Mouse (Mus musculus) liver, embryonic 11.5 days (tissue): Measurements from ENCODE around the gene Kif26a. TPM values are rescaled to one million over a fixed set of nuclear protein-coding genes. Genes with fewer than 3 reads are reported as not detected.

Experiments used
- ATAC-seq: fragments of 200-750 bp; cut with Nextera tagmentation; replicated peaks from 2 replicates; pipeline ENCODE4 v1.8.0; 2017; ENCODE audit warnings: moderate number of reproducible peaks, mild to moderate bottlenecking, moderate TSS enrichment, moderate library complexity; ENCODE audit not compliant: low FRiP score
- DNase-seq: peaks from one replicate; pipeline ENCODE4 v3.0.0-alpha.2; 2017; ENCODE audit warnings: low spot score
- H3K27ac ChIP-seq: fragments of 300-500 bp; sonication (generic); 2 replicates; pipeline ENCODE4 v1.5.1; 2014; ENCODE audit warnings: mild to moderate bottlenecking, low read depth, low read length, control low read depth
- H3K27me3 ChIP-seq: fragments of 300-500 bp; sonication (generic); replicated peaks from 2 replicates; pipeline ENCODE4 v1.6.1; 2014; ENCODE audit warnings: low read length, mixed read lengths; ENCODE audit not compliant: control insufficient read depth, insufficient read depth
- H3K36me3 ChIP-seq: fragments of 300-500 bp; sonication (generic); 2 replicates; pipeline ENCODE4 v1.6.1; 2014; ENCODE audit warnings: mild to moderate bottlenecking, low read length, moderate library complexity, mixed read lengths; ENCODE audit not compliant: control insufficient read depth, insufficient read depth
- H3K4me1 ChIP-seq: fragments of 300-500 bp; sonication (generic); replicated peaks from 2 replicates; pipeline ENCODE4 v1.6.1; 2014; ENCODE audit warnings: low read length, mixed read lengths; ENCODE audit not compliant: control insufficient read depth, insufficient read depth
- H3K4me2 ChIP-seq: fragments of 300-500 bp; sonication (generic); 2 replicates; pipeline ENCODE4 v1.6.1; 2014; ENCODE audit warnings: mild to moderate bottlenecking, control low read depth, moderate library complexity
- H3K4me3 ChIP-seq: fragments of 300-500 bp; sonication (generic); 2 replicates; pipeline ENCODE4 v1.5.1; 2014; ENCODE audit warnings: low read depth, low read length, control low read depth
- H3K9ac ChIP-seq: fragments of 300-500 bp; sonication (generic); 2 replicates; pipeline ENCODE4 v1.6.1; 2014; ENCODE audit warnings: low read depth, low read length, control low read depth
- H3K9me3 ChIP-seq: fragments of 300-500 bp; sonication (generic); 2 replicates; pipeline ENCODE4 v1.6.1; 2016; ENCODE audit warnings: low read length, inconsistent platforms, mixed read lengths; ENCODE audit not compliant: control insufficient read depth
- WGBS: fragments of 180-500 bp; shearing (Covaris S2); extraction: QIAGEN DNeasy Blood & Tissue Kit; methylation state at CpG from one replicate; pipeline ENCODE4 v1.1.7; 2014; 5-methylcytosine and 5-hydroxymethylcytosine counted together
- polyA plus RNA-seq: library from polyadenylated mRNA; unstranded; fragments of >200 nt; fragmentation: Nextera tagmentation; extraction: Ambion mirVana; gene quantifications from 2 replicates; pipeline ENCODE4 v1.2.1, GENCODE M21; 2014

The Kif26a gene
- polyA plus RNA-seq, 1 experiment from 2014 or later = 0.59 TPM

DNA sequence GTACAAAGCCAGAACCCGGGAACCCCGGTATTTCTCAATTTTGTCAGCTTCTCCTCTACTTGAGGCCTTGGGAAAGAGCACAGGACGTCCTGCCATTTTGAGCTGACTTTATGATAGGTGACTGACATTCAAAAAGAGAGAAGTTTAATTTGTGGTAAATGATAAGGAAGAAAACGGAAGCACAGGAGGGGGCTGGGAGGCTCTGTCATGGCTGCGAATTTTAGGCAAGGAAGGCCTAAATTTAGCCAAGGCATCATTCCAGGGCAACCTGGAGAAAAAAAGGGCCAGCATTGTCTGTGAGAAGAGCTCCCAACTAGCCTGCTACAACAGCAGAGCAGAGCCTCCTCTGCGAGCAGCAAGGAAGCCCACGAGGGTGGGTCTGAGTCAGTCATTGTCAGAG lies 5.3 kb upstream of the Kif26a start:
- H3K4me3 ChIP-seq = no peak overlapping the region
- WGBS = 45% methylated on average over 7 of the region's 7 CpGs
- H3K9me3 ChIP-seq = no peaks in the 10 kb centered on the region
- H3K4me1 ChIP-seq = peaks cover 11% of the 10 kb centered on the region; the same call in 1 of the 2 replicates
- ATAC-seq = no peak
- no peak for DNase-seq
- no peak overlapping the region for H3K4me2 ChIP-seq
- no peak overlapping the region for H3K27ac ChIP-seq
- H3K27me3 ChIP-seq = peaks cover 53% of the 10 kb centered on the region
- H3K36me3 ChIP-seq = no peaks in the 10 kb centered on the region
- H3K9ac ChIP-seq = no peak overlapping the region

DNA sequence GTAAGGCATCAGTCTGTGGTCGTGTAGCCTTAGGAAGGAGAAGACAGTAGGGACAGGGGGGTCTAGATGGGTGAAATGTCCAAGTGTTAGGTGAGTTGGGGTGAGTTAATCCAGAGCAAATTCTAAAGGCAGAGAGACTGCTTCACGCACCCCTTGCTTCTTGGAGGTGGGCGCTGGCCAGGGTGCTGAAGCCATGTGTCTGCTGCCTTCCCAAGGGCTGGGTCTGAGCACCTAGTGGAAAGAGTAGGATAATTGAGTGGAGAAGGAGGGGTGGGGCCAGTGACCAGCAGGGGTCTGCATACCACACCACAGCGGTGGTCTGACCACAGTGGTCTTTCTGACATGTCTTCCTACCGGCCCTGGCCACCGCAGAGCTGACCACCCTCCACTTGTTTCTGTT lies 4.7 kb upstream of the Kif26a start:
- H3K9ac ChIP-seq = no peak overlapping the region
- peaks cover 11% of the 10 kb centered on the region; the same call in 1 of the 2 replicates for H3K4me1 ChIP-seq
- no peak for ATAC-seq
- no peak overlapping the region for H3K4me2 ChIP-seq
- no peaks in the 10 kb centered on the region for H3K9me3 ChIP-seq
- no peaks in the 10 kb centered on the region for H3K36me3 ChIP-seq
- peak; percentile 60 for DNase-seq
- peaks cover 59% of the 10 kb centered on the region for H3K27me3 ChIP-seq
- WGBS = 11% methylated on average over 6 of the region's 6 CpGs
- no peak overlapping the region for H3K27ac ChIP-seq
- no peak overlapping the region for H3K4me3 ChIP-seq

DNA sequence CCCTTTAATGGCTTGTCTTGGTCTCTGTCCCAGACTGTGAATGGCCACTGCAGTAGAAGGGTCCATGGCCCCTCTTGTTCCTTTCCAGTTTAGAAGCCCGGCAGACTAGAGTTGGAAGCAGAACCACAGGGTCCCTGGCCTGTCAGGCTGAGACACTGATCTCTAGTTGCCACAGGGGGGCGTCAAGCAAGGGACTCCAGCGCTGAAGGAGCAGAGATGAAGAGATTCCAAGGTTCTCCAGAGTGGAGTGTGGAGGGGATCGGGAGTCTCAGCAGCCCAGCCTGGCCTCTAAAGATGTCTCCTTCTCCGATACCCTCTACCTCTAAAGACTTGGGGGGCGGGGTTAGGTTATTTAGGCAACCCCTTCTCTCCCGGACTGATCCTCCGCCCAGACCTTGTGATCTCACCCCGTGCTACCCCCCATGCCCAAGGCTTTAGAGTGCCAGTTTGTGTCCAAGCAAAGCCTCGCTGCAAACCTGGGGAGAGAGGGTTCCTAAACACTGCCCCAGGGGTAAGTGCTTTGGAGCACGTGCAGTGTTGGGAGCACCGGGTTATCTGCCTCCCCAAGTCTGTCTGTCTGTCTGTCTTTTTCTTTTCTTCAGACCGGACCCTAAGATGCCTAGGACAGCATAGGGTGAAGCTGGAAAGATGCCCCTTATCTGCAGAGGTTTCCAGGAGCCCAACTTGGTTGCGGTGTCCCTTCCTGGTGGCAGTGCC lies 2.7 kb upstream of the Kif26a start:
- Histone ChIP-seq H3K4me2 (peak overlapping the region; percentile 67), H3K36me3 (no peaks in the 10 kb centered on the region), H3K27me3 (peaks cover 76% of the 10 kb centered on the region), H3K9ac (no peak overlapping the region), H3K27ac (no peak overlapping the region), H3K4me3 (peak overlapping the region; percentile 48; the same call in 1 of the 2 replicates), H3K4me1 (peaks cover 16% of the 10 kb centered on the region; the same call in 1 of the 2 replicates), H3K9me3 (no peaks in the 10 kb centered on the region)
- ATAC-seq (no peak), DNase-seq (no peak)
- 6% methylated on average over 14 of the region's 14 CpGs for WGBS

DNA sequence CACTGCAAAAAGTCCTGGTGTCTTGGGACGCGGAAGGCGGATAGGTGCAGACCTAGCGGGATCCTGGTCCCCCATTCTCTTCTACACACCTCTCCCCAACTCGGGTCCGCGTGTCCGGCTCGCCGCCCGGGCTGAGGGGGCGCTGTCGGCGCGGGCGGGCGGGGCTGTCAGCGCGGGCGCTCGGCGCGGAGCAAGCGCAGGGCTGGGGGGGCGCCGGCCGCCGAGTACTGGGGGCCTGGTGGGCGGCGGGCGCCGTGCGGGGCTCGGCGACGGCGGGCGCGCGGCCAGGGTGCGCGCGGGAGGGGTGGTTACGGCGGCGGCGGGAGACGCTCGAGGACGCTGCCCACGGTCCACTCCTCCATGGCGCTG lies 2.2 kb upstream of the Kif26a start:
- H3K36me3 ChIP-seq = no peaks in the 10 kb centered on the region
- H3K4me2 ChIP-seq = peak overlapping the region; percentile 67
- no peak overlapping the region for H3K27ac ChIP-seq
- H3K4me3 ChIP-seq = peak overlapping the region; percentile 48
- no peaks in the 10 kb centered on the region for H3K9me3 ChIP-seq
- 1% methylated on average over 45 of the region's 52 CpGs for WGBS
- peaks cover 16% of the 10 kb centered on the region; the same call in 1 of the 2 replicates for H3K4me1 ChIP-seq
- peaks cover 76% of the 10 kb centered on the region for H3K27me3 ChIP-seq
- ATAC-seq = no peak
- DNase-seq = no peak
- no peak overlapping the region for H3K9ac ChIP-seq

DNA sequence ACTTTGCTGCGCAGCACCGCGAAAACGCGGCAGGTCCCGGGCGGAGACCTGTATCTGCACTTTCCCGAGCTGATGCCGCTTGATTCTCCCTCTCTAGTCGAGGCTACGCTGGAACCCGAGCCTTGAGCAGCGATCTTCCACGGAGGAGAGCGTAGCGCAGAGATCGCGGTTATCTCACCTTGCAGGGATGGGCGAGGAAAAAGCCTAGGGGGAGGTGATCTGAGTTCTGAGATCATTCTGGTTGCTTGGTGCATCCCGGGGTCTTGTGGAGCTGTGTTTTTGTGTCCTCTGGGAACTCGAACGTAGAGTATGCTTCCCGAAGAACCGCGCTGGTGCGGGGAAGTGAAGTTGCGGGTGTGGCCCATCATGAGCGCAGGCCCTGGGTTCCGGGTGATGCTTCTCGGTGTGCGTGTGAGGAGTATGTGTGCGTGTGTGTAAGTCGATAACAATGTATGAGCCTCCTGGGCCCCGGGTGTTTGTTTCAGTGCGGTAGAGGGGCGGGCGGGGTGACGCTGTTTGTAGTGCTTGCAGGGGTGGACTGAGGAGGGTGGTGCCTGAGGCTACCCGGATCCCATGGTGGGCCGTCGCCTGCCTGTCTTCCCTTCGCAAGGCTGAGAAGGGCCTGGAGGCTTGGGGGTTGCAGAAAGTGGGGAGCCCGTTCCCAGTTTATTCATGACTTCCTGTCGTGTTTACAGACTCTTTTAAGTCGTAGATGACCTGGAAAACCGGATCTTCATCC lies 1.5 kb upstream of the Kif26a start:
- 3% methylated on average over 46 of the region's 46 CpGs for WGBS
- no peaks in the 10 kb centered on the region for H3K36me3 ChIP-seq
- no peak overlapping the region for H3K9ac ChIP-seq
- ATAC-seq (no peak), DNase-seq (no peak)
- peaks cover 16% of the 10 kb centered on the region; the same call in 1 of the 2 replicates for H3K4me1 ChIP-seq
- no peaks in the 10 kb centered on the region for H3K9me3 ChIP-seq
- peak overlapping the region; percentile 48 for H3K4me3 ChIP-seq
- H3K27ac ChIP-seq = no peak overlapping the region
- H3K4me2 ChIP-seq = peak overlapping the region; percentile 67
- peaks cover 80% of the 10 kb centered on the region for H3K27me3 ChIP-seq

DNA sequence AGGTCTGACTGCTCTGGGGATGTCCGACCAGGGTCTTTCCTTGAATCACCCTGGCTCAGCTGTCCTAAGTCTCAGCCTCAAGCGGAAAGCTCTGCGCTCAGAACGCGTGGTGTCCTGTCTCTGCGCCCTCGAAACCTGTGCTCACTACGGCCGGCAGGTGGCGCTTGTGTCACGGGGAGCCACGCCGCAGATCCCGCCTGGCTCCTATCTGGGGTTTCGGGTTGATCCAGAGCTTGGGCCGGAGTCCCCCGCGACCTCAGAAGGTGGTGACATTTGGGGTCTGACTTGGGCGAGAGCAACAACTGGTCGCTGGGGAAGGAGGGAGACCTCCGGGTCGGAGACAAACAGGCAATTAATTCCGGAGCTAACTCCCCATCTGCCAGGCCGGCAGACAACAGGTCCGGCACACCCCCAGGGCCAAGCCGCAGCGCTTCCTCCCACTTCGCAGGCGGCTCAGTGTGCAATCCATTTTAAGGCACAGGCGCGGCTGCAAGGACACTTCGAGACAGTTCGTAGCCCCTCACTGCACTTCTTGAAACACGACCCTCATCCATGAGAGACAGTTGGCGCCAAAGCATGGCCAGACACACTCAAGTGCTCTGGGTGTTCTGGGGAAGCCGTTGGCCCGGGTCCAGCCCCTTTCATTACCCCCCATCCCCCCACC lies 665 bp upstream of the Kif26a start:
- H3K4me3 ChIP-seq = peak overlapping the region; percentile 41
- peak overlapping the region; percentile 67 for H3K4me2 ChIP-seq
- peaks cover 16% of the 10 kb centered on the region; the same call in 1 of the 2 replicates for H3K4me1 ChIP-seq
- WGBS = under 1% methylated on average over 37 of the region's 37 CpGs
- no peak overlapping the region for H3K27ac ChIP-seq
- H3K9me3 ChIP-seq = no peaks in the 10 kb centered on the region
- peaks cover 80% of the 10 kb centered on the region for H3K27me3 ChIP-seq
- ATAC-seq (peak; percentile 37), DNase-seq (peak; percentile 82)
- H3K36me3 ChIP-seq = no peaks in the 10 kb centered on the region
- H3K9ac ChIP-seq = no peak overlapping the region

DNA sequence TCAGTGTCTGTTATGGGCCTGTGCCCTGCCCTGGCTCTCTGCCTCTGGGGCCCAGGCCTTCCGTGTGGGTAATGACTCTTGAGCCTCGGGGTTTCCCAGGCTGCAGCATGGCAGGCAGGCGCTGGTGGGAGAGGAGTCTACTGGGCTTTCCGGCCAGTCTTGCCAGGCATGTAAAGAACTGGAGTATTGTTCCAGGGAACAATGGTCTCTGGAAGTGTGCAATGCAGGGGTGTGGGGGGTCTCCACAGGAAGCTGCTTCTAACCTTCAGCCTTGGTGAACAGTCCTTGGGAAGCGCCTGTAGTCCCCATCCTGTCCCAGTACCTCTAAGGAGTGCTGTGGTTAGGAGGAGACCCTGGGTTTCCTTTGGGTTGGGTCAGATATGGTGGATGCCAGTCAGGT lies 1.4 kb downstream of the Kif26a start:
- H3K4me2 ChIP-seq = peak overlapping the region; percentile 67
- WGBS = 53% methylated on average over 5 of the region's 5 CpGs
- no peaks in the 10 kb centered on the region for H3K36me3 ChIP-seq
- no peak overlapping the region for H3K9ac ChIP-seq
- DNase-seq (no peak), ATAC-seq (no peak)
- no peaks in the 10 kb centered on the region for H3K9me3 ChIP-seq
- no peak overlapping the region for H3K27ac ChIP-seq
- peak overlapping the region; percentile 41; the same call in 1 of the 2 replicates for H3K4me3 ChIP-seq
- peaks cover 24% of the 10 kb centered on the region for H3K4me1 ChIP-seq
- H3K27me3 ChIP-seq = peaks cover 60% of the 10 kb centered on the region

DNA sequence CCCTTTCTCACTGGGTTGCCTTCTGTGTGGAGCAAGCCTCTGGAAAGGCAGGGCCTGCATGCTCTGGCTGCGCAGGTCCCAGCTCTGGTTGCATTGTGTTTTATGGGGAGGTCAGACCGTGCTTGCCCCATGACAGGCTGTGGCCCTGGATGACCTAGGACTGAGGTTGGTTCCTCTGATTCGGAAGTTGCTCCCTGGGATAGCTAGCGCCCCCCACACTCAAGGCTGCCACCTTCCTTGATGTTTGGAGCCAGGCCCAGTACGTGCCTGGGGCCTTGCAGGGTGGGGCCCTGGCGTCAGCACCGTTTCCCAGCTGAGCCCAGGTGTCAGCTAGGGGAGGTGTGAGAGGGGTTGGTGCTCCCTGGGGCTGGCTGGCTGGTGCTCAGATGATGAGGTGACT lies 4.0 kb downstream of the Kif26a start:
- Histone ChIP-seq H3K4me3 (no peak overlapping the region), H3K9ac (no peak overlapping the region), H3K4me1 (peaks cover 18% of the 10 kb centered on the region), H3K4me2 (no peak overlapping the region), H3K27ac (no peak overlapping the region), H3K9me3 (no peaks in the 10 kb centered on the region), H3K27me3 (peaks cover 34% of the 10 kb centered on the region), H3K36me3 (no peaks in the 10 kb centered on the region)
- DNase-seq (no peak), ATAC-seq (no peak)
- 60% methylated on average over 7 of the region's 7 CpGs for WGBS
